13 mouse cellular contexts compared by ENCODE assay signal in genomic region chr2:66436286-66436685, GRCm38 (mm10). TPM values are rescaled to one million over a fixed set of nuclear protein-coding genes. Genes with fewer than 3 reads are reported as not detected.
"Had no signal": no experiment of that assay in that cellular context is flagged by ENCODE, and none has a peak within 500 bp of the region (broad histone marks: within the 10 kb centered on the region; RNA-seq: fewer than 3 reads in every experiment).

No protein-coding gene starts in this region.

- DNase-seq: kidney, adult 8-10 months; kidney, postnatal 25 days; lung, adult 2 months; lung, postnatal 4 days; thymus, postnatal 4 days had no signal

- H3K27me3 ChIP-seq: midbrain, embryonic 15.5 days; neural tube, embryonic 12.5 days had no signal

- ATAC-seq: lung, postnatal 0 days; midbrain, embryonic 15.5 days had no signal

- H3K9ac ChIP-seq: limb, embryonic 12.5 days; liver, embryonic 15.5 days; midbrain, embryonic 15.5 days; neural tube, embryonic 12.5 days had no signal

- H3K4me2 ChIP-seq: limb, embryonic 12.5 days; liver, embryonic 11.5 days; liver, embryonic 15.5 days; midbrain, embryonic 11.5 days; midbrain, embryonic 15.5 days; neural tube, embryonic 12.5 days had no signal

- H3K27ac ChIP-seq: limb, embryonic 12.5 days; liver, embryonic 15.5 days; midbrain, embryonic 15.5 days; neural tube, embryonic 12.5 days; stomach, postnatal 0 days had no signal

- H3K4me1 ChIP-seq: liver, embryonic 15.5 days had no signal

- H3K9me3 ChIP-seq: limb, embryonic 12.5 days; liver, embryonic 15.5 days; midbrain, embryonic 15.5 days; neural tube, embryonic 12.5 days had no signal

- H3K4me3 ChIP-seq: limb, embryonic 12.5 days; liver, embryonic 15.5 days; midbrain, embryonic 15.5 days; neural tube, embryonic 12.5 days had no signal

- H3K36me3 ChIP-seq: limb, embryonic 12.5 days; liver, embryonic 15.5 days; midbrain, embryonic 15.5 days; neural tube, embryonic 12.5 days had no signal

RNA-seq across cellular contexts. Expression of gene Scn1a, which starts 4.4 kb away (rescaled TPM):
- polyA plus RNA-seq: liver, embryonic 15.5 days; lung, postnatal 0 days had no signal
